Mouse (Mus musculus) heart, embryonic 16.5 days (tissue): ENCODE measurements around the gene Arsb. TPM values are rescaled to one million over a fixed set of nuclear protein-coding genes. Genes with fewer than 3 reads are reported as not detected.

Source experiments
- ATAC-seq: fragments of 200-750 bp; cut with Nextera tagmentation; replicated peaks from 2 replicates; pipeline ENCODE4 v1.8.0; 2017; ENCODE audit warnings: moderate number of reproducible peaks; ENCODE audit not compliant: insufficient read depth, low FRiP score; ENCODE audit errors: extremely low read depth
- H3K27ac ChIP-seq: fragments of 300-500 bp; sonication (generic); 2 replicates; pipeline ENCODE4 v1.5.1; 2014; ENCODE audit warnings: mild to moderate bottlenecking, low read length, control low read depth, moderate library complexity
- H3K27me3 ChIP-seq: fragments of 300-500 bp; sonication (generic); 2 replicates; pipeline ENCODE4 v1.6.1; 2014; ENCODE audit warnings: low read length, mixed read lengths; ENCODE audit not compliant: control insufficient read depth, insufficient read depth
- H3K36me3 ChIP-seq: fragments of 300-500 bp; sonication (generic); 2 replicates; pipeline ENCODE4 v1.6.1; 2014; ENCODE audit not compliant: control insufficient read depth, insufficient read depth
- H3K4me1 ChIP-seq: fragments of 300-500 bp; sonication (generic); 2 replicates; pipeline ENCODE4 v1.6.1; 2014; ENCODE audit warnings: low read length, mixed read lengths; ENCODE audit not compliant: control insufficient read depth, insufficient read depth
- H3K4me2 ChIP-seq: fragments of 300-500 bp; sonication (generic); 2 replicates; pipeline ENCODE4 v1.6.1; 2014; ENCODE audit warnings: low read depth, mild to moderate bottlenecking, control low read depth, low read length
- H3K4me3 ChIP-seq: fragments of 300-500 bp; sonication (generic); 2 replicates; pipeline ENCODE4 v1.5.1; 2014; ENCODE audit warnings: mild to moderate bottlenecking, control low read depth, low read length
- H3K9ac ChIP-seq: fragments of 300-500 bp; sonication (generic); 2 replicates; pipeline ENCODE4 v1.6.1; 2014; ENCODE audit warnings: low read length, control low read depth
- H3K9me3 ChIP-seq: fragments of 300-500 bp; sonication (generic); replicated peaks from 2 replicates; pipeline ENCODE4 v1.6.1; 2016; ENCODE audit warnings: low read length; ENCODE audit not compliant: control insufficient read depth
- WGBS: fragments of 180-500 bp; shearing (Covaris S2); extraction: QIAGEN DNeasy Blood & Tissue Kit; methylation state at CpG from one replicate; pipeline ENCODE4 v1.1.7; 2014; 5-methylcytosine and 5-hydroxymethylcytosine counted together
- polyA plus RNA-seq: library from polyadenylated mRNA; unstranded; fragments of >200 nt; fragmentation: Nextera tagmentation; extraction: Ambion mirVana; gene quantifications from 2 replicates; pipeline ENCODE4 v1.2.1, GENCODE M21; 2015

Gene Arsb
- polyA plus RNA-seq, 1 experiment from 2014 or later: 10.0 TPM

GRCm38 (mm10) chr13:93936455-93936854 is 165.0 kb downstream of the Arsb start:
- WGBS: 72% methylated on average over 6 of the region's 6 CpGs
- Histone ChIP-seq H3K9me3 (no peaks in the 10 kb centered on the region), H3K4me2 (no peak overlapping the region), H3K27me3 (no peaks in the 10 kb centered on the region), H3K36me3 (no peaks in the 10 kb centered on the region), H3K4me3 (no peak overlapping the region), H3K4me1 (peaks cover 10% of the 10 kb centered on the region), H3K9ac (no peak overlapping the region), H3K27ac (no peak overlapping the region)
- no peak for ATAC-seq

GRCm38 (mm10) chr13:93938118-93938517 is 166.7 kb downstream of the Arsb start:
- Histone ChIP-seq H3K27ac (no peak overlapping the region), H3K4me3 (no peak overlapping the region), H3K4me2 (no peak overlapping the region), H3K9me3 (no peaks in the 10 kb centered on the region), H3K27me3 (no peaks in the 10 kb centered on the region), H3K4me1 (peaks cover 10% of the 10 kb centered on the region), H3K9ac (no peak overlapping the region), H3K36me3 (no peaks in the 10 kb centered on the region)
- WGBS: 54% methylated on average over 2 of the region's 2 CpGs
- ATAC-seq: no peak

- WGBS: 49% methylated on average over 6 of the region's 6 CpGs
- Histone ChIP-seq H3K9me3 (no peaks in the 10 kb centered on the region), H3K27ac (peak overlapping the region; percentile 39), H3K9ac (no peak overlapping the region), H3K36me3 (no peaks in the 10 kb centered on the region), H3K4me2 (no peak overlapping the region), H3K4me3 (no peak overlapping the region), H3K4me1 (peaks cover 10% of the 10 kb centered on the region), H3K27me3 (no peaks in the 10 kb centered on the region)
- ATAC-seq: 0 out of 2 replicates have a peak, but pooled peaks have one; percentile 46
Measured at GRCm38 (mm10) chr13:93939363-93940127, 168.1 kb downstream of the Arsb start.

GRCm38 (mm10) chr13:93940742-93941531 is 169.5 kb downstream of the Arsb start:
- H3K4me3 ChIP-seq: no peak overlapping the region
- 73% methylated on average over 7 of the region's 7 CpGs for WGBS
- H3K27me3 ChIP-seq: no peaks in the 10 kb centered on the region
- H3K36me3 ChIP-seq: no peaks in the 10 kb centered on the region
- no peaks in the 10 kb centered on the region for H3K9me3 ChIP-seq
- H3K9ac ChIP-seq: no peak overlapping the region
- ATAC-seq: peak; percentile 37; the same call in 1 of the 2 replicates
- peaks cover 10% of the 10 kb centered on the region for H3K4me1 ChIP-seq
- H3K4me2 ChIP-seq: no peak overlapping the region
- H3K27ac ChIP-seq: peak overlapping the region; percentile 47

- H3K27me3 ChIP-seq: no peaks in the 10 kb centered on the region
- H3K4me3 ChIP-seq: no peak overlapping the region
- H3K9ac ChIP-seq: no peak overlapping the region
- ATAC-seq: no peak
- H3K4me1 ChIP-seq: peaks cover 16% of the 10 kb centered on the region
- H3K27ac ChIP-seq: no peak overlapping the region
- no peaks in the 10 kb centered on the region for H3K9me3 ChIP-seq
- 10% methylated on average over 9 of the region's 9 CpGs for WGBS
- no peak overlapping the region for H3K4me2 ChIP-seq
- H3K36me3 ChIP-seq: no peaks in the 10 kb centered on the region
Measured at GRCm38 (mm10) chr13:93950996-93951395, 179.6 kb downstream of the Arsb start.

- Histone ChIP-seq H3K27me3 (no peaks in the 10 kb centered on the region), H3K4me1 (peaks cover 16% of the 10 kb centered on the region), H3K9ac (no peak overlapping the region), H3K27ac (no peak overlapping the region), H3K4me2 (no peak overlapping the region), H3K36me3 (no peaks in the 10 kb centered on the region), H3K9me3 (no peaks in the 10 kb centered on the region), H3K4me3 (no peak overlapping the region)
- no peak for ATAC-seq
- WGBS: 22% methylated on average over 6 of the region's 6 CpGs
Measured at GRCm38 (mm10) chr13:93951555-93951954, 180.1 kb downstream of the Arsb start.

- Histone ChIP-seq H3K27ac (no peak overlapping the region), H3K4me1 (peaks cover 16% of the 10 kb centered on the region), H3K36me3 (no peaks in the 10 kb centered on the region), H3K4me3 (no peak overlapping the region), H3K9me3 (no peaks in the 10 kb centered on the region), H3K4me2 (no peak overlapping the region), H3K9ac (no peak overlapping the region), H3K27me3 (no peaks in the 10 kb centered on the region)
- WGBS: 80% methylated on average over 4 of the region's 4 CpGs
- no peak for ATAC-seq
Measured at GRCm38 (mm10) chr13:93952466-93952865, 181.0 kb downstream of the Arsb start.

GRCm38 (mm10) chr13:93957907-93958306 is 186.5 kb downstream of the Arsb start:
- no peaks in the 10 kb centered on the region for H3K36me3 ChIP-seq
- H3K9ac ChIP-seq: no peak overlapping the region
- no peaks in the 10 kb centered on the region for H3K4me1 ChIP-seq
- no peaks in the 10 kb centered on the region for H3K9me3 ChIP-seq
- no peak overlapping the region for H3K27ac ChIP-seq
- no peaks in the 10 kb centered on the region for H3K27me3 ChIP-seq
- no peak overlapping the region for H3K4me2 ChIP-seq
- 74% methylated on average over 8 of the region's 8 CpGs for WGBS
- H3K4me3 ChIP-seq: no peak overlapping the region
- ATAC-seq: no peak

- Histone ChIP-seq H3K27me3 (no peaks in the 10 kb centered on the region), H3K4me1 (no peaks in the 10 kb centered on the region), H3K27ac (no peak overlapping the region), H3K9me3 (no peaks in the 10 kb centered on the region), H3K4me2 (no peak overlapping the region), H3K4me3 (no peak overlapping the region), H3K36me3 (no peaks in the 10 kb centered on the region), H3K9ac (no peak overlapping the region)
- ATAC-seq: no peak
Measured at GRCm38 (mm10) chr13:93966271-93966670, 194.8 kb downstream of the Arsb start.
